Mouse (Mus musculus) fibroblast of lung, adult 2 months (primary cell): ENCODE results near the gene Fbxo8.
A peak's percentile ranks its signal among the peaks of the same experiment; 100 is the strongest.

Source experiments
- DNase-seq: peaks from one replicate; pipeline ENCODE4 v3.0.0-alpha.2; 2011; ENCODE audit warnings: low read depth

Fbxo8 gene

GRCm38 (mm10) chr8:56550558-56551360, at the start of gene Fbxo8, which contains the start of gene Cep44:
Gene Fbxo8 (plus strand): TSS chr8:56551090.
Gene Cep44 (minus strand): TSS chr8:56551047.
- peak; percentile 54 for DNase-seq

- DNase-seq = no peak
Observed at GRCm38 (mm10) chr8:56501911-56502310, 49.0 kb upstream of the Fbxo8 start.

GRCm38 (mm10) chr8:56508318-56508951, 42.5 kb upstream of the Fbxo8 start:
- DNase-seq = no peak

- DNase-seq = no peak
Observed at GRCm38 (mm10) chr8:56508952-56509479, 41.9 kb upstream of the Fbxo8 start.

GRCm38 (mm10) chr8:56518848-56519247, 32.0 kb upstream of the Fbxo8 start:
- no peak for DNase-seq

- no peak for DNase-seq
Observed at GRCm38 (mm10) chr8:56520249-56520648, 30.6 kb upstream of the Fbxo8 start.

GRCm38 (mm10) chr8:56521051-56521450, 29.8 kb upstream of the Fbxo8 start:
- no peak for DNase-seq

GRCm38 (mm10) chr8:56528869-56529268, 22.0 kb upstream of the Fbxo8 start:
- no peak for DNase-seq

- DNase-seq = peak; percentile 40
Observed at GRCm38 (mm10) chr8:56530359-56530758, 20.5 kb upstream of the Fbxo8 start.

GRCm38 (mm10) chr8:56540706-56541105, 10.2 kb upstream of the Fbxo8 start:
- no peak for DNase-seq

GRCm38 (mm10) chr8:56547866-56548265, 3.0 kb upstream of the Fbxo8 start:
- no peak for DNase-seq

- DNase-seq = peak; percentile 93
Observed at GRCm38 (mm10) chr8:56551361-56551852, 517 bp downstream of the Fbxo8 start.

- DNase-seq = no peak
Observed at GRCm38 (mm10) chr8:56552045-56552444, 1.2 kb downstream of the Fbxo8 start.

GRCm38 (mm10) chr8:56552551-56553103, 1.7 kb downstream of the Fbxo8 start:
- DNase-seq = no peak

GRCm38 (mm10) chr8:56564399-56565047, 13.6 kb downstream of the Fbxo8 start:
- no peak for DNase-seq

- DNase-seq = no peak
Observed at GRCm38 (mm10) chr8:56566856-56567255, 16.0 kb downstream of the Fbxo8 start.

GRCm38 (mm10) chr8:56580918-56581317, 30.0 kb downstream of the Fbxo8 start:
- no peak for DNase-seq

GRCm38 (mm10) chr8:56582841-56583240, 32.0 kb downstream of the Fbxo8 start:
- DNase-seq = no peak

GRCm38 (mm10) chr8:56589004-56589403, 38.1 kb downstream of the Fbxo8 start:
- DNase-seq = no peak

- no peak for DNase-seq
Observed at GRCm38 (mm10) chr8:56591084-56591483, 40.2 kb downstream of the Fbxo8 start.

- no peak for DNase-seq
Observed at GRCm38 (mm10) chr8:56591502-56591901, 40.6 kb downstream of the Fbxo8 start.

GRCm38 (mm10) chr8:56606481-56606880, 55.6 kb downstream of the Fbxo8 start:
- DNase-seq = no peak
